Mouse (Mus musculus) E14TG2a.4 (cell line): ENCODE results near the gene Tnfrsf11a.

Experiments
- CTCF ChIP-seq: conservative IDR thresholded peaks from 2 replicates; pipeline ENCODE4 v1.5.1; 2014; ENCODE audit warnings: low read length
- NANOG ChIP-seq: IDR thresholded peaks from 2 replicates; pipeline ENCODE4 v1.6.1; 2014; ENCODE audit warnings: borderline replicate concordance, low read length, mixed read lengths
- POU5F1 ChIP-seq: IDR thresholded peaks from 2 replicates; pipeline ENCODE4 v1.6.1; 2014; ENCODE audit warnings: low read length, borderline replicate concordance

- TF ChIP-seq CTCF (no peak), POU5F1 (no peak), NANOG (no peak)
These were observed 65.9 kb downstream of the Tnfrsf11a start for GRCm38 (mm10) chr1:105846431-105846830.
